Mouse (Mus musculus): Measurements from ENCODE around the gene Gpr4.
A peak's percentile ranks its signal among the peaks of the same experiment; 100 is the strongest.

Gene Gpr4

DNA sequence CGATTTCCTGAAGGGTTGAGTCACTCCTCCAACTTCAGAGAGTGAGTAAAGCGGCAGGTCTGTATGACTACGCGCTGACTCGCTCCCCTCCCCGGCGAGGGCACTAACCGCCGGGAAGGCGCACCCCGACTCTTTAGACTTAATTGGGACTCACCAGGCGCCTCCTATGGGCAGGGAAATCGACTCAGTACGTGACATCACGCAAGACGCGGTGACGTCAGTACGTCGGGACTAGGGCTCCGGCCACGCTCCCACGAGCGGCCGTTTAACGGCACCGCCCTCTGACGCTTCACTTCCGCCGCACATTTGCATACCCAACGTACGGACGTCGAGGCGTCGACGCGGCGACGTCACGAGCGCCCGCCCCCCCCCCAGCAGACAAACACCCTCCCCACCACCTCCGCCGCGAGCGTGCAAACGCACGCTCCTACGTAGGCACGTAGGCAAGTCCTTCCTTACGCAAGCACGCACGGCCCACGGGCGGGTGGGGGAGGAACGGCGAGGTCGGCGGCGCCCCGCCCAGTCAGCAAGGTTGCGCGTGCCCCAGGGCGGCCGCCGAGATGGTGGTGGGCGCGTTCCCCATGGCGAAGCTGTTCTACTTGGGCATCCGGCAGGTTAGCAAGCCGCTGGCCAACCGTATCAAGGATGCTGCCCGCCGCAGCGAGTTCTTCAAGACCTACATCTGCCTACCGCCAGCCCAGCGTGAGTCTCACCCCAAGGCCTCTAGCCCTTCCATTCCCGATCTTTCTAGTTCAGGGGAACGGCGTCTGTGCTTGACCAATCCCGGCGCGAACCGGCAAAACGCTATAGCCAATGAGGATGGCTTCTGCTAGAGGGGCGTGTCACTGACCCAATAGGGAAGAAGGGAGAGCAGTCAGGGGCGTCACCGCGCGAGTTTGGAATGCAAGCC, 15.8 kb downstream of the Gpr4 start, which contains the start of gene Opa3:
Gene Opa3 (plus strand): TSS at position 452 of the 910 bp plus-strand sequence.
- peak; percentile 99 for DNase-seq (ENCODE audit: extremely low read depth, low read depth)

DNA sequence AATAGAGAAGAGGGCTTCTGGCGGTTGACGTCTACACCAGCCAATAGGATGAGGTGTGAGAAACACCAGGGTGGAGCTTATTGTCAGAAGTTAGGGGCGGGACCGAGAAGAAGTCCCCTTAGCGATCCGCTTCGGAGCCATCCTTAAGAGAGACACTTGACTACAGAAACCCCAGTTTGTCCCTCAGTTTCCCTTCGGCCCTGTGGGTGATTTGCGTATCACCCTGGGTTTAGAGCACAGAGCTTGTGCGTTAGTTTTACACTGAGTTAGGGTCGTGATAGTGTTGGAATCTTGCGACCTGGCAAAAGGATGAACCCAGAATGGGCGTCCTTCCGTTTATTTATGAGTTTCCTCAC, 16.4 kb downstream of the Gpr4 start:
- no peak for DNase-seq (ENCODE audit: extremely low read depth, low read depth)

DNA sequence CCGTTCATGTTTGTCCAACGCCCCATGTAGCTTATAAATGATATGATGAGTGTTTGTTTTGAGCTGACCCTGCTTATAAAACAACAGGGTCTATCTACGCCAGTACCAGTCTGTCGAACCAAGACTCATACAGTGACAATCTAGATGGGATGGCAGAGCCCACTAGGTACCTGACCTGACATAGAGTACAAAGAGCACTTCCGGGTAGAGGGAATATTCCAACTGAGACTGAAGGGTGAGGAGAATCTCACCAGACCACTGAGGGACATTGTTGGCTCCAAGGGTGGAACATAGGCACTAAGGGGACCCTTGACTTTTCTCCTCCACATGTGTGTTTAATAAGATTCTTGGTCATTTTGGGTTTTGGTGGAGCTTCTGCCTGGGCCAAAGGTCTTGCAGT, 17.1 kb downstream of the Gpr4 start:
- DNase-seq (ENCODE audit: extremely low read depth, low read depth), result no peak

DNA sequence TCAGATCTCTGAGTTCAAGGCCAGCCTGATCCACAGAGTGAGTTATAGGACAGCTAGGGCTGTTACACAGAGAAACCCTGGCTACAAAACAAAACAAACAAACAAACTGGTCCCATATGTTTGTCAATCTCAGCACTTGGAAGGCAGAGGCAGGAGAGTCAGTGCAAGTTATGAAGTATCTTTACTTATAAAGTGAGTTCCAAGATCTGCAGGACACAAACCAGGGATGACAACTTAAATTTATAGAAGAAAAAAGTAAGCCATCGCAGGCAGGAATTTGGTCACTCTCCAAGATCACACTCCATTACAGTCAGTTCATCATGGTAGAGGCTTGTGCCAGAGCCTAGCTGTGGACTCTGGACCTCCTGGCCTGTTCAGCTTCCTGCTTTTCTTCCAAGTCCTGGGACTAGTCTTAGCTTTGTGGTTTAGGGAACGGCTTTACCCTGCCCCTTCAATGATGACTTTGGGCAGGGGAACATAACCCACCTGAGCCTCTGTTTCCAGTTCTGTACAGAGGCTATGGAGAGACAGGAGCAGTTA, 17.8 kb downstream of the Gpr4 start:
- DNase-seq (ENCODE audit: extremely low read depth, low read depth), result no peak

DNA sequence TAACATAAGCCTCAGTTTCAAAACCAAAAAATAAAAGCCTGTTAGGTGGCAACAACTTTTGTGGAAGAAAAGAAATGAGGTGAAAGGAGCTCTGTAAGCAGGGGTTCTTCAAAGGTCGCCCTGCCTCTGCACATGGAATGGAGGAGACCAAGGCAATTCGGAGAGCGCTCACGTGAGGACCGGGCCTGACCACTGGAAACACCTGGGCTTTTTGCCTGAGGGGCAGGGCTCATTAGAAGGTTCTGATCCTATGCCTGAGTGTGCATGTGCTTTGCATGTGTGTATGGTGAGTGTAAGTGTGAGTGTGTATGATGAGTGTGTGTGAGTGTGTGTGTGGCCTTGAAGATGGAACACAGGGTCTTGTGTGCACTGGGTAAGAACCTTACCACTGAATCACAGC, 18.6 kb downstream of the Gpr4 start:
- DNase-seq (ENCODE audit: extremely low read depth, low read depth), result no peak

DNA sequence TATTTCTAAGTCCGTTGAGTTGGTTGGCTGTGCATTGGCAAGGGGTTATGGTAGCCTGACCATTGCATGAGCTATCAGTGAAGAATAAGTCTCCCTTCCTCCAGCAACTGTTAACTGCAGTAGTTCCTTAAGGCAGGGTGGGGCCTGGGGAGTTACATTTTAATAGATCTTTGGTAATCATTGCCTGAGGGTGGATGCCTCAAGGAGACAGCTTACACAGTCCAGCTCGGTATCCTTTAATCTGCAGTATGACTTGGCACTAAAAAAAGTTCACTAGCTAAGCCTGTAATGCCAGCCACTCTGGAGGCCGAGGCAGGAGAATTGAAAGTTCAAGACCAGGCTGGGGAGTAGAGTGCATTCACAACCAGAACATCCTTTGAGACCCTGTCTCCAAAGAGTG, 19.5 kb downstream of the Gpr4 start:
- DNase-seq (ENCODE audit: extremely low read depth, low read depth), result no peak

DNA sequence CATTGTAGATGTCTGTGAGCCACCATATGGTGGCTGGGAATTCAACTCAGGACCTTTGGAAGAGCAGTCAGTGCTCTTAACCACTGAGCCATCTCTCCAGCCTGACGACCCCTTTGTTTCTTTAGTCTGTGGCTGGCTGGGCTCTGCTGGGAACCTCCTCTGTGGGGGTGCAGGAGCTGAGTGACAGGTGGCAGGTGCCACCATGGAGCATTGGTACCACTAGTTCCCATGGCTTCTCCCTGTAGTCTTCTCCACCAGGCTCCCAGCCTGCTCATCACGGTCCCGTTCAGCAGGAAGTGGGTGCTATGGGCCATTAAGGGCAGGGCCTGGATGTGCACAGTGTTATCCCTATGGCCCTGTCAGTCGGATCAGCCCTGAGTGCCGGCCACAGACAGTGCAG, 22.3 kb downstream of the Gpr4 start:
- DNase-seq (ENCODE audit: extremely low read depth, low read depth), result no peak

DNA sequence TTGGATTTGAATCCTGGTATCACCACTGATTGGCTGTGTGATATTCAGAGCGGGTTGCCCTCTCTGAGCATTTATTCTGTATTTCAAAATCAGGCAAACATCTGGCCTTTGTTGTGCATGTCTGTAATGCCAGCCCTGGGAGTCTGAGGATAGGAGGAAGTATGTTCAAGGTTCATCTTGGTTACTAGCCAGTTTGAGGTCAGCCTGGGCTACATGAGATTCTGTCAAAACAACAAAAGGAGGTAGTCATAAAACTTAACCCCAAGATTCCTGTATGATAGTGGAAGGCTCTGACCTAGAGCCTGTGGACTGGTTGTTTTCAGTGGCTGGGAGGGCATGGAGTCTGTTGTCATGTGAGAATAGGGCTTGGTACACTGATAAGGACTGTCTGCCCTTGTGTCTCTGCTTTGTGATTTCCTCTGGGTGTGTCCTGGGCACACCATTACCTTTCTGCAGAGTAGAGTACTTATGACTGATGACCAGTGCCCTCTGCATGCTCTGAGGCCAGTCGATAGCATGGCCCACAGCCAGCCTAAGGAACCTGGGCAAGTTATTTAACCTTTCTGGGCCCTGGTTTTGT, 22.8 kb downstream of the Gpr4 start:
- no peak for DNase-seq (ENCODE audit: extremely low read depth, low read depth)

DNA sequence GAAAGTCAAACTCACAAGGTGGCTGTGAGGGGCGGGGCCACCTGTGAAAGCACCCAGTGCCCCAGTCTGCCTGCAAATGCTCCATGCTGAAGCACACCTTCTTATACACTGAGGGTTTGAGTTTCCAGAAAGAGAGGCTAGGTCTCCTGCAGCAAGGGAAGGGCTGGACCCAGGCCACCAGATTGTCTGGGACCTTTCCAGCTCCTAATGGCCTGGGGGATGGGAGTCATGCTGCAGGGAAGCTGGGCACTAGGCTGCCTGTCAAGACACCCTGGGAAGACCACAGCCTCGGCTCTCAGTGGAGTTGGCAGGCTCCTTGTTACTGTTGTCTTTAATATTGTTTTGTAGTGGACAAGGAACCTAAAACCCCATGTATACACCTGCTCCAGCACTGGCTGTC, 24.1 kb downstream of the Gpr4 start:
- DNase-seq (ENCODE audit: extremely low read depth, low read depth), result no peak

DNA sequence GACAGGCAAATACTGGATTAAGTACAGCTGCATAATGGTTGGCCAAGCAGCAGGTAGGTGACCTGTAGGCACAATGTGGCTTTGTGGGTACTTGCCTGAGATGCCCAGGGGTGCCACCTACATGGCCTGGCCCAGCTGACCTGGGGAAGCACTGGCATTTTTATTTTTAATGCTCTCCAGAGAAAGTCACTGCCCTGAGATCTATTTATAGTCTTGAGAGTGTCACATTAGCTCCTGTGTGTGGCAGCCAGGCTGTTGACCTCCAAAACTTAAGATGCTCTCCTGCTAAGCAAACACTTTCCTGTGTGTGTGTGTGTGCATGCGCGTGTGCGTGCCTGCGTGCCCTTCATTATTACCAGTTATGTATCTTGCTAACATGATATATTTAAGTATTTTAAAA, 26.0 kb downstream of the Gpr4 start:
- no peak for DNase-seq (ENCODE audit: extremely low read depth, low read depth)

DNA sequence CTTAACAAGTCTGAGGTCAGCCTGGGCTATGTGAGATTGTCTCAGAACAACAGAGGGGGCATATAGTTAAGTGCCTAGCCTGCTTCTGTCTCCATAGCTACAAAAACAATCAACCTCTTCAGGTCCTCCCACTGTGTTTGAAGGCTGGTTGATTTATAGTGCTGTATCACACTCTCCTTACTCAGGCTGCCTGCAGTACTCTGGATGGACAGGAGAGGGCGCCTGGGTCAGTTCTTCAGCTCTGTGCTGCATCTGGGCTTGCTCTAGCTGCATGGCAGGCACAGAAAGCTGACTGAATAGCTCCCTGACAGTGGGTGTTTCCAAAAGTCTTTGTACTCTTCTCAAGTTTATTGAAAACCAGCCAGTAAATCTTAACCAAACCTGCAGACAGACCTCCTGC, 27.1 kb downstream of the Gpr4 start:
- DNase-seq (ENCODE audit: extremely low read depth, low read depth), result peak; percentile 70

DNA sequence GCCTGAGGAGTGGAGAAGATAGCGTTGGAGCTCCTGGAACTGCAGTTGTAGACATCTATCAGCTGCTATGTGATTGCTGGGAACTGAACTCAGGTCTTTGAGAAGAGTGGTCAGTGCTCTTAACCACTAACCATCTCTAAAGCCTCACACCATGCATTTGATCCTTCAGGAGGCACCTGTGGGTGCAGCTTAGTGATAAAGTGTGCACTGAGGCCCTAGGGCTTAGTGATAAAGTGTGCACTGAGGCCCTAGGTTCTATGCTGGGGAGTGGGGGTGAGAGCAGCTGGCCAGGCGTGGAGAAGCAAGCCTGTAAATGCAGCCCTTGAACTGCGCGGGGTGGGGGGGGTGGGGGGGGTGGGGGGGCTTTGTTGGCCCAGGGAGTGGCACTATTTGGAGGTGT, 27.6 kb downstream of the Gpr4 start:
- no peak for DNase-seq (ENCODE audit: extremely low read depth, low read depth)

DNA sequence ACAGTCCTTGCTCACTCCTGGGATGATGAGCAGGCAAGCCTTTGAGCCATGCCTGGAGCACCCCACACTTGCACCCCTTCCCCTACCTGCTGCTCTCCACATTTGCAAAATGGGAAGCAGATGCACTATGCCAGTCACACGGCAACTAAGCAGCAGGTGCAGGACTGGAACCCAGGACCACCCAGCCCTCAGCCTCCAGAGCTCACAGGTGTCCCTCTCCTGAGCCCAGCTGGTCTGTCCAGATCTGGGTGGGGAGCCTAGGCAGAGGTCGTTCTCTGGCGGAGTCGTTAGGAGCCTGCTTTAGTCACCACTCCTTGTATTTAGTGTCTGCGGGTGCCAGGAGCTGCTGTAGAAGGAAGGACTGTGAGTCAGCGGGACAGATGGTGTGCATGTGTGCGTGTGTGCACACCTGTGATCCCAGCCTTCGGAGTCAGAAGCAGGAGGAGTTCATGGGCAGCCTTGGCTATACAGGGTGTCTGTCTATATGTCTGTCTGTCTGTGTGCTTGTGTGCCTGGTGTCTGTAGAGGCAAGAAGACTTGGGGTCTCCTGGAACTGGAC, 28.6 kb downstream of the Gpr4 start:
- DNase-seq (ENCODE audit: extremely low read depth, low read depth), result no peak

DNA sequence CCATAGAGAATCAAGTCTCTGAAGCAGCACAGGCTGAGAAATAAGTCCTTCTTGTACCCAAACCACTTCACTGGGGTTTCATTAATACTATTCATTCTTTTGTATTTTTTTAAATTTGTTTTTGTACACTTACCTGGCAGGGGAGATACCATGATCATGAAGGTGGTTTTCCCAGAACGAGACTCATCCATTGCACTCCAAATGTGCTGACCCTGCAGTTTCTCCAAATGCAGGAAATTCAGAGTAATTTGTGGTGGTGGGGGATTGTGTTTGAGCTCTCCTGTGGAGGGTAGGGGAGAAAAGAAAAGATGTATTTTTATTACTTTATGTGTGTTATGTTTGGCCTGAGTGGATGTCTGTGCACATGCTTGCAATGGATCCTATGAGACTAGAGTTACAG, 29.7 kb downstream of the Gpr4 start:
- DNase-seq (ENCODE audit: extremely low read depth, low read depth), result no peak

DNA sequence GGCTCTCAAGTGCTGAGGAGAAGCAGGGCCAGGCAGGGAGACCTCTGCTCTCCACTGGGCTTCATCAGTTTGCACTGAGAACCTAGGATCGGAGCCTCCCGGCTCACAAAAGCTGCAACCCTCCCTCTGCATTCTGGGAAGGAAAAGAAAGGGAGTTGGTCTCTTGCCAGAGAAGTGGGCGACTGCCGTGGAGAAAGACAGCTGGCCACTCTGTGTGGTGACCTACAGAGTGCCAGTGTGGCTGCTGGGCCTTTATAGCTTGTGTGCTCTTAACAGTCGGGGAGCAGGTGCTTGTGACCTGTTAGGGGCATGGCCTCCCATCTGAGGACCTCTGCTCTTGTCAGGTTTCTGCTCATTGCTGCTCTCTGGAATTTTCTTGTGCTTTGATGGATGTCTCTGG, 31.5 kb downstream of the Gpr4 start:
- no peak for DNase-seq (ENCODE audit: extremely low read depth, low read depth)

DNA sequence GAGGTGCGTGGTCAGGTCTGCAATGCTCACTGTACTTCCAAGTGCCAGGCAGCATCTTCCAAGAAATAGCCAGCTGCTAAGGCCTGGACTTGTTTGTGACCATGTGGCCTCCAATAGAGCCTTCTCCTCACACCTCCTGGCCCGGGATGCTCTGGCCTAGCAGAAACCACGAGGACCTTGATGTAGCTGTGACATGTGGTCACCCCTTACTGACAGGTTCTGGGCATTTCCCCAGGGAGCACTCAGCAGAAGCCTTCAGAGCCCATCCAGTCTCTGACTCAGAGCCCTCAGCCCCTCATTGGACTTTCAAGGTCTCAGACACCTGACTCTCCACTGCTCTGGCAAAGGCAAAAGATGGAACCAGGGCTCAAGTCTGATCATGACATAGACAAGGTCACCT, 32.7 kb downstream of the Gpr4 start:
- no peak for DNase-seq (ENCODE audit: extremely low read depth, low read depth)

DNA sequence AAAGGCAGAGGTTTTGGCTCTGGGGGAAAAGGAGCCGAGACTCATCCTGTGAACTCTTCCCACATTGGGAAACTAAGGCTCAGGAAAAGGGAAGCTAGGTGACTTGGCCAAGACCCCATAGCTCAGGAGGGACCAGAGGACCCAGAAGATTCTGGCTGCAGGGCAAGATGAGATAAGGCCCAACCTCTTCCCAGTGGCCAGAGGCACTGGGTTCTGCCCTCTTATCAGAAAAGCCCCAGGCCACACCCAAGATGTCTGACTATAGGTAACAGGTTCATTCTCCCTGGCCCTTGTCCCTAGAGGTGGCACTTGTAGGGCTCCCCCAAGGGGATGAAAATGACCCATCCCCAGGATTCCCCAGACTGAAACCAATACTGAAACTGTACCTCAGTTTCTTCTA, 34.5 kb downstream of the Gpr4 start:
- no peak for DNase-seq (ENCODE audit: extremely low read depth, low read depth)

DNA sequence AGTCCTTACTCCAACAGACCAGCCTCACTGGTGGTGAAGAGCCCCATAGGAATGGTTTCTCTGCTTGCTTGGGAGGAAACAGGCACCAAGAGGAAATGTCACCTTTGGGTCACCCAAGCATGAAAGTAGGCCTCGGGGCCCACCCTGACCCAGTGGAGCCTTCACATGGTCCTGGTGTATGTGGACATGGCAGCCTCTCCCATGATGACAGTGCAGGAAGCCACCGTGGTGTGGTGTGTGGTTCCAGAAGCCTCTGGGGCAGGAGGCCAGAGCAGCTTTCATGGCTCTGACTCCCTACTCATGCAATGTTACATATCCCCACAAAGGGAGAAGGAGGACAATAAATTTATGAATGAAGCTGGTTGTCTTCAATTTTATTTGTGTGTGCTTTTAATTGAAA, 35.2 kb downstream of the Gpr4 start:
- no peak for DNase-seq (ENCODE audit: extremely low read depth, low read depth)

DNA sequence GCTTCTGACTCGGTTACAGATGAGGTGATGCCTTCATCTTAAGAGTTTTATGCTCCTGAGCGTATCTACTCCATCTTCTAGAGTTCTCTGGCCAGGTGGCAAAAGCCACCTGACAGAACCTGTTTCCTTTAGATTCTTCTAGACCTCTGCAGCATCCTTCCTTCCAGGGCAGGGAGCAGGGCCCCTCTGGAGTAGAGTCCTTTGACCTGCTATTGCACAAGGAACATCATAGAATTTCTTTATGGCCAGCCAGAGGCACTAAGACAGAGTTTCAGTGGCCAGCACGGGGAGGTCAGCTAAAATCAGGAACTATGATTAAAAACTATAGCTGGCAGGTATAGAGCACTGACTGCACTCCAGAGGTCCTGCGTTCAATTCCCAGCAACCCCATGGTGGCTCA, 39.7 kb downstream of the Gpr4 start:
- DNase-seq (ENCODE audit: extremely low read depth, low read depth), result no peak

DNA sequence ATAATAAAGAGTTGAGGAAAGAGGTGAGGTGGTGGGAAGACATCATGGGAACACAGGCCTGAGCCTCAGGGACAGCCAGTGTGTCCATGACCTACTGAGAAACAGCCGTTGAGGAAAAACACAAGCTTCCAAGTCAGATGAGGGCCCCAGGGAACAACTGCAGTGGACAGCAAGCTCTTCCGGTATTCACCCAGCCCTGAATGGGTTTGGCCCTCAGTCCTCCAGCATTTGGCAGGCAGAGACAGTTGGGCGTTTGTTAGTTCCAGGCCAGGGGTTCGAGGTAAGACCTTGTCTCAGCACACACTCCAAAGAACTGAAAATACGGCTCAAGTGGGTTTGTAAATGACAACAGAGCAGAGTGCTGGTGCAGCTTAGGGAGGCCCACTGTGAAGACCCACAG, 41.1 kb downstream of the Gpr4 start:
- DNase-seq (ENCODE audit: extremely low read depth, low read depth), result no peak

DNA sequence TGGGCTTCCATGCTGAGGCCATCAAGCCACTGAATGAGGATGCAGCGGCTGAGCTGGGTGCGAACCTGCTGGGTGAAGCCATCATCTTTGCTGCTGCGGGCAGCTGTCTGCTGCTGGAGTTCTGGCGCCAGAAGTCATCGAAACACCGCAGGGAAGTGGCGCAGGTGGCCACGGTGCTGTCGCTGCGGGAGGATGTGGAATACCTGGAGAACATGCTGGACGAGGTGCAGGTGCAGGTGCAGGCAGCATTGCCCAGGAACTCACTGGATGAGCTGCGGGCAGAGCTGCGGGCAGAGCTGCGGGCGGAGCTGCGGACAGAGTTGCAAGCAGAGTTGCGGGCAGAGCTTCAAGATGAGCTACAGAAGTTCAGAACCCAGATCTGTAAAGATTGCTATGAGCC, 43.1 kb downstream of the Gpr4 start:
- DNase-seq (ENCODE audit: extremely low read depth, low read depth), result no peak

DNA sequence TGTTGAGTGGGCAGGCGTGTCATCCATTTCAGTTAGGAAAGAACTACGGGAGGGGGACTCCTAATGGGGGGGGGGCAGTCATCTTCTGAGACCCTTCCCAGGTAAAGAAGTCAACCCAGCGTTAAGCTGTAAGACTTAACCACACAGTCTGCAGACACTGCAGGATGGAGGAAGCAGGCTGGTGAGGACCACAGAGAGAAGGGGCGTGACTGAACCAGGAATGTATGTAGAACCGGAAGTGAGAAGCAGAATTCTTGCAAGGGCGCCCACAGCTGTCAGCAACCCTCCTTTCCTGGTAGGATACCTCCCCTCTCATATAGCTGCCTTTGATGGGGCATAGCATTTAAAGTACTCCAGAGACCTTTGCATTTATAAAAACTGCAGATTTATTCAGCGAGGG, 44.2 kb downstream of the Gpr4 start:
- DNase-seq (ENCODE audit: extremely low read depth, low read depth), result no peak
